Mouse (Mus musculus) forebrain, embryonic 12.5 days (tissue): ENCODE measurements around the gene Ankrd55. TPM values are rescaled to one million over a fixed set of nuclear protein-coding genes. Genes with fewer than 3 reads are reported as not detected.

Source experiments
- ATAC-seq: fragments of 200-750 bp; cut with Nextera tagmentation; 2 replicates; pipeline ENCODE4 v1.8.0; 2017; ENCODE audit warnings: moderate TSS enrichment; ENCODE audit not compliant: low FRiP score
- H3K27ac ChIP-seq: fragments of 300-500 bp; sonication (generic); 2 replicates; pipeline ENCODE4 v1.5.1; 2016; ENCODE audit warnings: mild to moderate bottlenecking
- H3K27me3 ChIP-seq: fragments of 300-500 bp; sonication (generic); 2 replicates; pipeline ENCODE4 v1.6.1; 2016; ENCODE audit warnings: mild to moderate bottlenecking
- H3K36me3 ChIP-seq: fragments of 300-500 bp; sonication (generic); replicated peaks from 2 replicates; pipeline ENCODE4 v1.6.1; 2016; ENCODE audit warnings: mild to moderate bottlenecking
- H3K4me1 ChIP-seq: fragments of 300-500 bp; sonication (generic); 2 replicates; pipeline ENCODE4 v1.6.1; 2016
- H3K4me2 ChIP-seq: fragments of 300-500 bp; sonication (generic); 2 replicates; pipeline ENCODE4 v1.6.1; 2016; ENCODE audit warnings: mild to moderate bottlenecking, moderate library complexity
- H3K4me3 ChIP-seq: fragments of 300-500 bp; sonication (generic); replicated peaks from 2 replicates; pipeline ENCODE4 v1.5.1; 2016; ENCODE audit warnings: mild to moderate bottlenecking
- H3K9ac ChIP-seq: fragments of 300-500 bp; sonication (generic); 2 replicates; pipeline ENCODE4 v1.6.1; 2016; ENCODE audit warnings: mild to moderate bottlenecking
- H3K9me3 ChIP-seq: fragments of 300-500 bp; sonication (generic); 2 replicates; pipeline ENCODE4 v1.6.1; 2016
- WGBS: fragments of 180-500 bp; shearing (Covaris S2); methylation state at CpG from one replicate; pipeline ENCODE4 v1.1.7; 2016; 5-methylcytosine and 5-hydroxymethylcytosine counted together
- polyA plus RNA-seq: library from polyadenylated mRNA; unstranded; fragments of >200 nt; fragmentation: Nextera tagmentation; extraction: Ambion mirVana; gene quantifications from 2 replicates; pipeline ENCODE4 v1.2.1, GENCODE M21; 2016

Ankrd55 gene
- polyA plus RNA-seq, 1 experiment from 2014 or later, result 1.0 TPM

DNA sequence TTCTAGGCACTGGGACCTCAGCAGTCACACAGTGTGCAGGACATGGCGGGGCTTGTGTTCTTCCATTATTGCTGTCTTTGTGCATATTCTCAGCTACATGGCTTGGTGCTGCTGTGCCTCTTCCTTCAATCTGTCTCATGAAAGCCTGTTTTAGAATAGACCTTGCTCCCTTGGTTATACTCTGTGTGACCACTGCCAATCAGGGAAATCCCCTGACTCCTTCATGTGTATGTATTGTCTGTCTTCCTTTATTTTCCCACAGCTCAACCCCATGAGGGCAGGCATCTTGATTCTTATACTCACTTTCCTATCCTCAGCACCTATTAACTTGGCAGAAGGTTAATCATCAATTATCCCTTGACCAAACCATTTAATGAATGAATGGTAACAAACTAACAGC is 60.0 kb downstream of the Ankrd55 start:
- 92% methylated on average over 1 of the region's 1 CpGs for WGBS
- H3K27ac ChIP-seq, result no peak overlapping the region

DNA sequence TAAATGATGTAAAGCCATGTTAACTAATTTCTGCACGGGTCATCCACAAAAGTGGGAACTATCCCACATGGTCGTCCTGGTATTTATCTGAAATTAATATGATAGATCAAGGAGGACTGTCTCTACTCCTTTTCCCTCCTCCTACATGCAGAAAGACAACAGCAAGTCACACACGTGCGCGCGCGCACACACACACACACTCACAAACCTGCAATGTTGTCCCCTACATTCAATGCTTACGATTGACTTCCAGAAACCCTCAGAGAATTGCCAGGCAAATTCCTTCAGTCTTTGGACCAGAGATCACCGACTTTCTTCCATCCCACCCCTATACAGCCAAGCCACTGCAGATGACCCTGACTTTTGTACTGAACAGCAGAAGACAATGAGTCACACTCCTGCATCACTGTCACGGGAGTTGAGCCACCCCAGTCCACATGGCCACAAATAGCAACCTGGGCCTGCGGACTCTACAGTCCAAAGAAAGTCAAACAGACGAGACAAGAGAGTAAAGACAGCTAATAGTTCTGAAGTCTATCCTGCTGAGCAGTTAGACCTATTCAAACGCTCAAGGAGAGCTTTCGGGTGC is 60.7 kb downstream of the Ankrd55 start:
- Histone ChIP-seq H3K4me3 (no peak overlapping the region), H3K36me3 (no peaks in the 10 kb centered on the region), H3K27me3 (no peaks in the 10 kb centered on the region), H3K9me3 (no peaks in the 10 kb centered on the region), H3K9ac (no peak overlapping the region), H3K27ac (no peak overlapping the region), H3K4me1 (peaks cover 10% of the 10 kb centered on the region), H3K4me2 (no peak overlapping the region)
- 93% methylated on average over 14 of the region's 14 CpGs for WGBS
- ATAC-seq, result no peak

More for the DNA sequence above, 60.0 kb downstream of the Ankrd55 start:
- H3K4me1 ChIP-seq, result peaks cover 3% of the 10 kb centered on the region
- no peak overlapping the region for H3K4me2 ChIP-seq
- H3K9ac ChIP-seq, result no peak overlapping the region
- no peaks in the 10 kb centered on the region for H3K36me3 ChIP-seq
- no peak overlapping the region for H3K4me3 ChIP-seq
- ATAC-seq, result no peak
- H3K27me3 ChIP-seq, result no peaks in the 10 kb centered on the region
- H3K9me3 ChIP-seq, result no peaks in the 10 kb centered on the region

DNA sequence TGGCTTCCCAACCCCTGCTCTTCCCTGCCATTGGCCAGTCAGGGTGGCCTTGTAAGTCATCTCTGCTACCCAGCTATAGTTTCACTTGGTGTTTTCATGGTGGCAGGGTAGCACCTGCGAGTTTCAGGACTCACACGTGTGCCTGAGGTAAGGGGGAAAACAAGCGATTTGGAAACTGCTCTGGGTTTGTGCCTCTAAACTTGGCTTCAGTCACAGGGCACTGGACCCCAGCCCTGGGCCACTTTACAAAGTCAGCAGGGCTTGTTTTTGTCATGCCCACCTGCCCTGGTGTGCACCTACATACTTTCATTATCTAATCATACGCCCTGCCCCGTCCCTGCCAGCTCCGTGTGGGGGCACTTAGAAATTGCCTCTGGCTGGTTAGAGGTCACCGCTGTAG is 61.2 kb downstream of the Ankrd55 start:
- H3K4me3 ChIP-seq, result no peak overlapping the region
- H3K4me2 ChIP-seq, result no peak overlapping the region
- no peak overlapping the region for H3K27ac ChIP-seq
- H3K36me3 ChIP-seq, result no peaks in the 10 kb centered on the region
- WGBS, result 93% methylated on average over 7 of the region's 7 CpGs
- H3K4me1 ChIP-seq, result peaks cover 15% of the 10 kb centered on the region
- no peak for ATAC-seq
- H3K9ac ChIP-seq, result no peak overlapping the region
- H3K27me3 ChIP-seq, result no peaks in the 10 kb centered on the region
- no peaks in the 10 kb centered on the region for H3K9me3 ChIP-seq

DNA sequence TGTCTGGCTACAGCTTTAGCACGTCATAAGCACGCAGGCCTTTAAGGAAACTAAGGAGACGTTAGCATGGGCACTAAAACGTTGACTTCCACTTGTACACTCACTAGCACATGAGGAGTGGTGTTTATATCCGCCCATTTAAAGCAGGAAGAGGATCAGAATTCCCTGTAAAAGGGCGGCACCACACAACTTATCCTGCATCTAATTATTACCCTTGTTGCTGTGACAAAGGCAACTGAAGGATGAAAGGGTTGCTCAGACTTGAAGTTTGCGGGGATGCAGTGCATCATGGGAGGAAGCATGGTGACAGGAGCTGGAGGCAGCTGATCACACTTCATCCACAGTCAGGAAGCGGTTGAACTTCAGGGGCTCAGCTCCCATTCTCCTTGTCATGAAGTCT is 63.7 kb downstream of the Ankrd55 start:
- no peaks in the 10 kb centered on the region for H3K9me3 ChIP-seq
- H3K4me2 ChIP-seq, result no peak overlapping the region
- no peak overlapping the region for H3K4me3 ChIP-seq
- peaks cover 19% of the 10 kb centered on the region for H3K4me1 ChIP-seq
- no peak overlapping the region for H3K27ac ChIP-seq
- no peak for ATAC-seq
- no peak overlapping the region for H3K9ac ChIP-seq
- WGBS, result 80% methylated on average over 8 of the region's 8 CpGs
- H3K27me3 ChIP-seq, result no peaks in the 10 kb centered on the region
- H3K36me3 ChIP-seq, result no peaks in the 10 kb centered on the region

DNA sequence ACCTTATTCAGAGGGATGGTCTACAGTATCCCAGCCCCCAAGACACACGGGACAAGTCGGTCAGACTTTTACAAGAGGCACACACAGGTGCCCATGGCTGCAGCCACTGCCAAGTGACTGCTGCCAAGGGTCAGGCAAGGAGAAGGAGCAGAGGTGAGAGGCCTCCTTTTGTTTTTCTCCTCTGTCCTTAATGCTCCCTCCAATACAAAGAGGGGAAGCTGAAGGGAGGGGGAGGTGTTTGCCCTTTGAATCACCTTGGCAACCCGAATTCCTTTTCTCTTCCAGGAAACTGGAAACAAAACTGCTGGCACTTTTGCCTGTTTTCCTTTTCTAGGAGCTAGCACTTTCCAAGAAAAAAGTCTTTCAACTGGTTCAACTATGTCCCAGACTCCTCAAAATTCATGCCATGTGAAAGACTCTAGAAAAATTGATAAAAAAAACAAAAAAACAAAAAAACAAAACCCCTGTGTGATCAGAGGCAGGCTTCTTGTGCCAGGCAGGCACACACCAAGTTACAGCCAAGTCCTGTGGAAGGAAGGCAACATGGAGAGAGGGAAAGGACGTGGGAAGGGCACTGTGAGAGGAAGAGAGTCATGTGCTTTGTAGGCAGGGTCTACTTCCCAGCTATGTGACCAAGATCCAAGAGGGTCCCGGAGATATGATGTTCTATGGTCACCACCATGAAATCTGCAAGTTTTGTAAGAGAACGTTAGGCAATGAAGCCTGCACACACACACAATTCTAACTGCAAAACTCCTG is 66.0 kb downstream of the Ankrd55 start:
- no peak; the same call in 1 of the 2 replicates for ATAC-seq
- whole genome bisulfite sequencing, result 33% methylated on average over 6 of the region's 6 CpGs

DNA sequence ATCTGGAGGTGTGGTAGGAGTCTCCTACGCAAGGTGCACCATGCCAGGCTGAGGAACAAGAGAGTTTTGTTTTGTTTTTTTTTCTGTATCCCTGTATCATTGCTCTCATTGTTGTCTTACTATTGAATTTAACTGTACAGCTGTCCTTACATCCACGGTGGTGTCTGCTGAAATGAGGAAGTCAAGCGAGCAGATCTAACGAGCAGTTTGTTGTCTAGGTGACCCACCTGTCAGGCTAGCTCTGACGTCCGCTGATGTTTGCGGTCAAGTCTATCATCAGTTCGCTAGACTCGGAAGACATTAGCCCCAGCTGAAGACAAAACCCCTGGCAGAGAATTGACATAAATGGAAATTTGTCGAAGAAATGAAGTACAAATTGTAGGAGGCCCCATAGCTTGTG is 66.7 kb downstream of the Ankrd55 start:
- Histone ChIP-seq H3K27ac (no peak overlapping the region), H3K27me3 (no peaks in the 10 kb centered on the region), H3K4me1 (peaks cover 19% of the 10 kb centered on the region), H3K36me3 (no peaks in the 10 kb centered on the region), H3K9me3 (no peaks in the 10 kb centered on the region), H3K4me3 (no peak overlapping the region), H3K9ac (no peak overlapping the region), H3K4me2 (no peak overlapping the region)
- WGBS, result 62% methylated on average over 10 of the region's 10 CpGs
- no peak for ATAC-seq

More for the DNA sequence above, 66.0 kb downstream of the Ankrd55 start:
- Histone ChIP-seq H3K27me3 (no peaks in the 10 kb centered on the region), H3K27ac (no peak overlapping the region), H3K4me1 (peaks cover 19% of the 10 kb centered on the region), H3K4me3 (no peak overlapping the region), H3K36me3 (no peaks in the 10 kb centered on the region), H3K4me2 (peak overlapping the region; percentile 6; the same call in 1 of the 2 replicates), H3K9ac (no peak overlapping the region), H3K9me3 (no peaks in the 10 kb centered on the region)

DNA sequence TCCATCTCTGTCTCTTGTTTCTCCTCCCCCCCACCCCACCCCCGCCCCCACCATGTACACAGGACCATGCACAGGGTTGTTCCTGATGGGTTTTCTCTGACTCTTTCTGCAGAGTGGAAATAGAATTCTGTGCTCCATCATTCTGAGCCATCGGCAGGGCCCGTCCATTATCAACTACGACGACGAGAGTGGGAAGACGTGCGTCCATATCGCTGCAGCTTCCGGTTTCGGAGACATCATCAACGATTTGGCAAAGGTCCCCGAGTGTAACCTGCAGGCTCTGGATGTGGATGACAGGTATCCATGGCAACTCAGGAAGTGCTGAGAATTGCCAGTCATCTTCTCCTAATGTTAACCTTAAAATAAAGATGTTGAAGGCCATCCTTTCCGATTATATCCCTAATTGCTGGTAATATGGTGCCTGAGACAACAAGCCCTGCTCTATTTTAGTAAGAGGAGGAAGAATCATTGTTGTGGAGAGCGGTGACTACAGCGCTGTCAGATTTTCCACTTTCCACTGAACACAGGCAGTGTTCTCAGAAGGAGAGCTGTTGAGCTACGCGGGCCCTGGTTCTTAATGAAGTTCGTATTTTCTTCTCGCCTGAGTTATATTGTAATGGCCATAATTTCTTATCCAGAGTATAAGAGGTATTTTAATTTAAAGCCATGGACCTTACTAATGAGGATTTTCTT is 67.7 kb downstream of the Ankrd55 start:
- Histone ChIP-seq H3K9ac (no peak overlapping the region), H3K9me3 (no peaks in the 10 kb centered on the region), H3K27ac (no peak overlapping the region), H3K4me3 (no peak overlapping the region), H3K4me2 (no peak overlapping the region), H3K36me3 (no peaks in the 10 kb centered on the region), H3K27me3 (no peaks in the 10 kb centered on the region), H3K4me1 (peaks cover 23% of the 10 kb centered on the region)
- ATAC-seq, result no peak
- 91% methylated on average over 20 of the region's 20 CpGs for WGBS

DNA sequence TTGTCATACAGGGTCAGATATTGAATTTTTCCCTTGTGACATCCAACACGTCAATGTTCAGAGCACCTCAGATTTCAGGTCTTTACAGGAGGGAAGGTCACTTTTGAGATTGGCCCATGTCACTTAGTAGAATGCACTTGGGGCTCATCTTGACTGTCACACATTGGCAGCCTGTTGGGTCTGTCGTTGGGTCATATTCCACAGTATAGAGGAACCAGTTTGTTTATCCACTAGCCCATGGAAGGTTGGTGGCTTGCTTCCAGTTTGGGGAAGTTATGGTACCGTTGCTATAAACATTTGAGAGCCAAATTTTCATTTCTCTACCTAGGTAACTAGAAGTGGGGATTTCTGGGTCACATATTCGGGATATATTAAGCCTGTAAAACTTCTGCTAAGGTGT is 73.3 kb downstream of the Ankrd55 start:
- Histone ChIP-seq H3K36me3 (no peaks in the 10 kb centered on the region), H3K9me3 (no peaks in the 10 kb centered on the region), H3K4me2 (no peak overlapping the region), H3K27me3 (no peaks in the 10 kb centered on the region), H3K4me1 (peaks cover 10% of the 10 kb centered on the region), H3K9ac (no peak overlapping the region), H3K4me3 (no peak overlapping the region), H3K27ac (no peak overlapping the region)
- 89% methylated on average over 4 of the region's 4 CpGs for WGBS
- ATAC-seq, result no peak

DNA sequence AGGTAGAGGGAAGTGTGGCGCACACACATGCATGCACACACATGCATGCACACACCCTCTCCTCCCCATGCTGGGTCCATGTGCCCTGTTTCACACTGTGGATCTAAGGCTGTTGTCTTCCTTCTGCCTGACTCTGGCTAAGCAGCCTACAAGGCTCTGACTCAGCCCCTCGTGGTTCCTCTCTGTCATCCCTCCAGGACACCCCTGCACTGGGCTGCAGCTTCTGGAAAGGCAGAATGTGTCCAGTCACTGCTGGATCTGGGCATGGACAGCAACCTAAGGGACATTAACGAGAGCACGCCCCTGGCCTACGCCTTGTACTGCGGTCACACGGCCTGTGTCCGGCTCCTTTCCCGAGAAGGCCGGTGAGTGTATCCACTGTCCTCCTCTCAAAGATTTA is 75.0 kb downstream of the Ankrd55 start:
- no peak overlapping the region for H3K27ac ChIP-seq
- no peaks in the 10 kb centered on the region for H3K36me3 ChIP-seq
- H3K9me3 ChIP-seq, result no peaks in the 10 kb centered on the region
- H3K4me3 ChIP-seq, result no peak overlapping the region
- no peak overlapping the region for H3K4me2 ChIP-seq
- ATAC-seq, result no peak
- H3K4me1 ChIP-seq, result peaks cover 10% of the 10 kb centered on the region
- H3K9ac ChIP-seq, result no peak overlapping the region
- WGBS, result 91% methylated on average over 10 of the region's 10 CpGs
- H3K27me3 ChIP-seq, result no peaks in the 10 kb centered on the region

DNA sequence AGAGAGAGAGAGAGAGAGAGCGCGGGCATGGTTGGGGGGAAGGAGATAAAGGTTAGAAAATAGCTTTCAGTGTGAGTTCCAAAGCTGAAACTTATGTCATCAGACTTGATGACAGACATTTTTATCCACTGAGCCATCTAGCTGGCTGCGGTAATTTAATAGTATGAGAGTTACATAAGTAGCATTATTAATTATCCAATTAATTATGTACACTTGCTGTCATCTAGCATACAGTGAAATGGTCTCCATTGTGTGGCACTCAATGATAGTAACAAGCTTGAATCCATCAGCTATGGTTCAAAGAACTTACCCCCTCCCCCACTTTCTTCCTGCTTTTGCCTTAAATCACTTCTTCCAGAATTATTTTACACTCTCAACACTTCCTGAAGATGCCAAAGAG is 75.5 kb downstream of the Ankrd55 start:
- H3K27ac ChIP-seq, result no peak overlapping the region
- 86% methylated on average over 3 of the region's 3 CpGs for WGBS
- H3K9me3 ChIP-seq, result no peaks in the 10 kb centered on the region
- no peak overlapping the region for H3K4me2 ChIP-seq
- no peaks in the 10 kb centered on the region for H3K36me3 ChIP-seq
- H3K9ac ChIP-seq, result no peak overlapping the region
- peaks cover 10% of the 10 kb centered on the region for H3K4me1 ChIP-seq
- no peak for ATAC-seq
- H3K4me3 ChIP-seq, result no peak overlapping the region
- no peaks in the 10 kb centered on the region for H3K27me3 ChIP-seq

DNA sequence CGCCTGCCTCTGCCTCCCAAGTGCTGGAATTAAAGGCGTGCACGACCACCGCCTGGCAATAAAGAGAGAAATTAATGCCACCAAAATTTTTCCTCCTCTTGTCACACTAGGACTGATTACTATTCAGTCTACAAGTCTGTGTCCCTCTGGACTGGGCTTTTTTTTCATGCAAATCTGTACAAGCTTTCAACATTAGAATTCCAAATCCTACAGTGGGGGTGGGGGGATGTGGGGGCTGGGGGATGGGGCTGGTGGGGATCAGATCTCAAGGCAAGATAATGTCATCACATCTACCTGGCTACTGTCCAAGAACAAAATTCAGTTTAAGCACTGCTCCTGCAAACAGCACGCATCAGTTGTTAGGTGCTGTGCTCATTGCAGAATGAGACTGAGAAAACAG is 76.4 kb downstream of the Ankrd55 start:
- Histone ChIP-seq H3K36me3 (no peaks in the 10 kb centered on the region), H3K4me2 (no peak overlapping the region), H3K9ac (no peak overlapping the region), H3K4me1 (peaks cover 10% of the 10 kb centered on the region), H3K27ac (no peak overlapping the region), H3K9me3 (no peaks in the 10 kb centered on the region), H3K27me3 (no peaks in the 10 kb centered on the region), H3K4me3 (no peak overlapping the region)
- WGBS, result 72% methylated on average over 5 of the region's 5 CpGs
- no peak for ATAC-seq

DNA sequence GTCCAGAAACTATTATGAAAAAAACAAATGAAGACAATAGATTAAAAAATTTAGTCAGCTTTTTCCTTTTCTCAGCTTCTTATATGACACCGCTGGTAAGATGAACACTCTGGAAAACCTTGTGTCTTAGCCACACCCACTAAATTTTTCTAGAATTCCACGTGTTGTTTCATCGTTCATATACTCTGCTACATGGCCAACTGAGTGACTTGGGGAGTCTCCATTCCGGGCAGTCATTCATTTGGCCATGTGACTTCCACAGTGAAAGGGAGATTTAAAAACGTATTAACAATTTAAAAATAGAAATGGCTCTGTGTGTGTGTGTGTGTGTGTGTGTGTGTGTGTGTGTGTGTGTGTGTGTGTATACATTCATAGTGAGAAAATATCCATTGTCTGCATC is 77.1 kb downstream of the Ankrd55 start:
- H3K4me1 ChIP-seq, result peaks cover 6% of the 10 kb centered on the region
- WGBS, result 81% methylated on average over 5 of the region's 5 CpGs
- no peak overlapping the region for H3K27ac ChIP-seq
- no peak for ATAC-seq
- no peak overlapping the region for H3K4me2 ChIP-seq
- no peak overlapping the region for H3K4me3 ChIP-seq
- no peaks in the 10 kb centered on the region for H3K27me3 ChIP-seq
- no peaks in the 10 kb centered on the region for H3K9me3 ChIP-seq
- H3K36me3 ChIP-seq, result no peaks in the 10 kb centered on the region
- H3K9ac ChIP-seq, result no peak overlapping the region
